Mouse (Mus musculus): ENCODE results near the gene Guk1. TPM values are rescaled to one million over a fixed set of nuclear protein-coding genes. Genes with fewer than 3 reads are reported as not detected.

Gene Guk1
- polyA plus RNA-seq (2012): 53.2 and 59.5 TPM in 2 replicates

- TF ChIP-seq GATA1 (IDR thresholded peaks at IDR 0.05; ENCODE audit: low read length): no peak
Measured at GRCm38 (mm10) chr11:59192059-59192386, at the start of gene Guk1. Gene Guk1 (minus strand): TSS chr11:59192212.

DNA sequence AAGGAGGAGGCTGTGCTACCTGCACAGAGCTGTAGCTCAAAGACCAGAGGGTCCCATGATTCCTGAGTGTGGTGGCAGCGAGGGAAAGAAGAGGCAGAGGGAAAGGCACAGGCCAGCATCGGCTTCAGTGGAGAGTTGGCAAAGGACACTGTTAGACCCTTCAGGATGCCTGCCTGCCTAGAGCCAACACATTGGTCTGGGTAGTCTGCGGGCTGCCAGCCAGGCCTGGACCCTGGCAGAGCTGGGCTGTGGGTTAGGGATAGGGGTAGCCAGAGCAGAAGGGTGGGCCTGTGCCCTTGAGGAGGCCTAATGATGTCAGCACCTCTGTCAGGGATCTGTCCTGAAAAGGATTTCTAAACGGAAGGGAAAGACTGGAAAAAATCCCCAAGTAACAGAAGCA, 47.8 kb upstream of the Guk1 start:
- TF ChIP-seq GATA1 (IDR thresholded peaks at IDR 0.05; ENCODE audit: low read length): no peak

- no peak for TF ChIP-seq GATA1 (IDR thresholded peaks at IDR 0.05; ENCODE audit: low read length)
Measured at GRCm38 (mm10) chr11:59239428-59239785, 47.4 kb upstream of the Guk1 start.

GRCm38 (mm10) chr11:59238525-59239427, 46.8 kb upstream of the Guk1 start:
- TF ChIP-seq GATA1 (IDR thresholded peaks at IDR 0.05; ENCODE audit: low read length): no peak

DNA sequence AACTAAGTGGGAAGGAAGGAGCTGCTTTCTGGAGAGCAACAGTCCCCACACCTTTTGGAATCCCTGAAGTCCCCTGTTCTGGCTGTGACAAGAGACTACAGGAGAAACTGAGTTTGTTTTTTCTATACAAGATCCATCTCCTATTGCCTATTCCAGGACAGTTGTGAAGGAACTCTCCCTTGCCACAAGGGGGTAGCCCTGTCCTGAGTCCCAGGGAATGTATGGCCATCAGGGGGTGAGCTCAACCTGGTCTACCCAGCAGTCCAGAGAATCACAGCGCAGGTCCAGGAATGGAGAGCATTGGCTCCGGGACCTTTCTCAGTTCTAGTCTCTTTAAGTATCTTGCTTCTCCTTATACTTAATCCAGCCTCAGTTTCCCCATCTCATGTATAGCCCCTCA, 40.8 kb upstream of the Guk1 start:
- TF ChIP-seq GATA1 (IDR thresholded peaks at IDR 0.05; ENCODE audit: low read length): no peak

GRCm38 (mm10) chr11:59230144-59230760, 38.2 kb upstream of the Guk1 start:
- TF ChIP-seq GATA1 (IDR thresholded peaks at IDR 0.05; ENCODE audit: low read length): no peak

GRCm38 (mm10) chr11:59228122-59228953, 36.3 kb upstream of the Guk1 start, which contains the start of gene Arf1:
Gene Arf1 (minus strand): TSS chr11:59228270.
- TF ChIP-seq GATA1 (IDR thresholded peaks at IDR 0.05; ENCODE audit: low read length): no peak

DNA sequence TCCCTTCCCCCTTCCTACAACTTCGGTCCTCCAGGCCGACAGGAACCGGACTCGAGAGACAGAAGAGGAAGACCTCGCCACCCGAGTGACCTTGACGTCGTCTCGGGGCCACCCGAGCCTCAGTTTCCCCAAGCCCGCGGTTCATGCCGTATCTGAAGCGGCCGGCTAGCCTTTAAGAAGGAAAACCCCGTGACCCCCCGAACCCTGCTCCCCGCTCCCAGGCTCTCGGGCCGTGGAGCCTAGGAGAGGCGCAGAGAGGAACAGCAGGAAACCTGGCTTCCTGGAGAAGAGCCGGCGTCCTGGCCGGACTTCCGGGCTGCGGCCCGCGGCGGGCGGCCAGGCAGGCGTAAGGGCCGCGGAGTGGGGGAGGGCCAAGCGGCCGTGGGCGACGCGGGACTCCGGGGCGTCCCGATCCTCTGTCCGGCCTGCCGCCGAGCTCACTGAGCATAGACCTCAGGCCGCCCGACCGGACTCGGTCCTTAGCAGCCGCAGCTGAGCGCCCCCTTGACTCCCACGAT, 35.7 kb upstream of the Guk1 start:
- TF ChIP-seq GATA1 (IDR thresholded peaks at IDR 0.05; ENCODE audit: low read length): no peak

- no peak for TF ChIP-seq GATA1 (IDR thresholded peaks at IDR 0.05; ENCODE audit: low read length)
Measured at GRCm38 (mm10) chr11:59226787-59227603, 35.0 kb upstream of the Guk1 start.

GRCm38 (mm10) chr11:59226251-59226650, 34.2 kb upstream of the Guk1 start:
- TF ChIP-seq GATA1 (IDR thresholded peaks at IDR 0.05; ENCODE audit: low read length): no peak

- TF ChIP-seq GATA1 (IDR thresholded peaks at IDR 0.05; ENCODE audit: low read length): no peak
Measured at GRCm38 (mm10) chr11:59225167-59225566, 33.2 kb upstream of the Guk1 start.

- no peak for TF ChIP-seq GATA1 (IDR thresholded peaks at IDR 0.05; ENCODE audit: low read length)
Measured at GRCm38 (mm10) chr11:59224470-59224869, 32.5 kb upstream of the Guk1 start.

DNA sequence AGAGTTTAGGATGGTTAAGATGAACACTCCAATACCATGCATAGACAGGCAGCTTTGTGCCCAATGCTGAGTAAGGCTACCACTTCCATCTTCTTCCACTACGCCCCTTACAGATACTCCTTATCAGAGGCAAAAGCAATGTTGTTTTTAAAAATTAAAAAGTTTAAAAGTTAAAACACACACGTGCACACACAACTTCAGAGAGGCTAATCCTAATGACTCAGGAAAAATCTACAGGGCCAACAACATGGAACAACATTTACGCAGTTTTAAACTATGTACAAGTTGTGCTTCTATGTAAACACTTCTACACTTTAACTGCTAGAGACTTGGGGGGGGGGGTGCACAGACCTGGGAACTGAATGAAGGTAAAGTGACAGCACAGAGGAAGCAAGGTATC, 32.0 kb upstream of the Guk1 start:
- no peak for TF ChIP-seq GATA1 (IDR thresholded peaks at IDR 0.05; ENCODE audit: low read length)

- TF ChIP-seq GATA1 (IDR thresholded peaks at IDR 0.05; ENCODE audit: low read length): no peak
Measured at GRCm38 (mm10) chr11:59222306-59222705, 30.3 kb upstream of the Guk1 start.

DNA sequence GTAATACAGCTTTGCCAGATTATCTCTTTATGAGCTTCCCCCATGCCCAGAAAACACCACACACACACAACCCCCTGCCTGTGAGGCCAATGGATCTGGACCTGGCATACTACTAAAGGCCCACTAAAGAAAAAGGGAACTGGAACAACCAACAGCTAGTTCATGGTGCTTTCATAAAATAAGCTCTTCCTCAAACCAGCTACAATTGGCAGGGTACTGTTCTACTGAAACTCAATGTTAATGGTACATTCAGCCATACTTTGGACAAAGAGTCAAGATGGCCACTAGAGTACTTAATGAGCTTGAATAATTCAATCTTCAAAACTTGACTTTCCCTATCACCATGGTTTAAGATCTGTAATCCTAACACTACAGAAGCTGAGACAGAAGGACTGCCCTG, 29.6 kb upstream of the Guk1 start:
- no peak for TF ChIP-seq GATA1 (IDR thresholded peaks at IDR 0.05; ENCODE audit: low read length)
